Mouse (Mus musculus) brown adipose tissue, adult 24 weeks (tissue): ENCODE results near the gene Id3. TPM values are rescaled to one million over a fixed set of nuclear protein-coding genes. Genes with fewer than 3 reads are reported as not detected.

Source experiments
- H3K27ac ChIP-seq: fragments of 200-500 bp; replicated peaks from 2 replicates; pipeline ENCODE4 v1.5.1; 2012; ENCODE audit warnings: low read depth, mild to moderate bottlenecking, low read length
- H3K4me1 ChIP-seq: fragments of 200-500 bp; 2 replicates; pipeline ENCODE4 v1.6.1; 2012; ENCODE audit warnings: low read length, mixed read lengths; ENCODE audit not compliant: control insufficient read depth, insufficient read depth, insufficient read length
- H3K4me3 ChIP-seq: fragments of 200-500 bp; 2 replicates; pipeline ENCODE4 v1.5.1; 2012; ENCODE audit warnings: low read depth, mild to moderate bottlenecking, low read length, moderate library complexity; ENCODE audit not compliant: insufficient read depth
- polyA plus RNA-seq: library from polyadenylated mRNA; stranded (reverse); fragments of >200 nt; gene quantifications from 2 replicates; pipeline ENCODE4 v1.2.4, GENCODE M21; 2012; ENCODE audit not compliant: missing spikeins, insufficient read depth, insufficient read length

The Id3 gene
- polyA plus RNA-seq, 1 experiment, result 75.0 TPM

- no peak overlapping the region for H3K4me3 ChIP-seq
- peak overlapping the region; percentile 86 for H3K27ac ChIP-seq
- peaks cover 6% of the 10 kb centered on the region for H3K4me1 ChIP-seq
Measured at GRCm38 (mm10) chr4:136117022-136117421, 26.3 kb upstream of the Id3 start.

GRCm38 (mm10) chr4:136120041-136120440 lies 23.3 kb upstream of the Id3 start:
- H3K27ac ChIP-seq, result no peak overlapping the region
- peaks cover 9% of the 10 kb centered on the region for H3K4me1 ChIP-seq
- H3K4me3 ChIP-seq, result no peak overlapping the region

- Histone ChIP-seq H3K27ac (no peak overlapping the region), H3K4me3 (no peak overlapping the region)
Measured at GRCm38 (mm10) chr4:136121158-136121557, 22.1 kb upstream of the Id3 start.

GRCm38 (mm10) chr4:136121844-136122468 lies 21.3 kb upstream of the Id3 start:
- Histone ChIP-seq H3K4me1 (peaks cover 8% of the 10 kb centered on the region), H3K27ac (no peak overlapping the region)

More at GRCm38 (mm10) chr4:136121158-136121557, 22.1 kb upstream of the Id3 start:
- H3K4me1 ChIP-seq, result peaks cover 9% of the 10 kb centered on the region

GRCm38 (mm10) chr4:136123111-136123791 lies 20.0 kb upstream of the Id3 start:
- peaks cover 8% of the 10 kb centered on the region for H3K4me1 ChIP-seq
- H3K4me3 ChIP-seq, result no peak overlapping the region
- H3K27ac ChIP-seq, result peak overlapping the region; percentile 90

More at GRCm38 (mm10) chr4:136121844-136122468, 21.3 kb upstream of the Id3 start:
- no peak overlapping the region for H3K4me3 ChIP-seq

GRCm38 (mm10) chr4:136123792-136124161 lies 19.5 kb upstream of the Id3 start:
- no peak overlapping the region for H3K4me3 ChIP-seq
- H3K4me1 ChIP-seq, result peaks cover 8% of the 10 kb centered on the region
- H3K27ac ChIP-seq, result peak overlapping the region; percentile 78

- Histone ChIP-seq H3K27ac (peak overlapping the region; percentile 81), H3K4me1 (peaks cover 8% of the 10 kb centered on the region)
Measured at GRCm38 (mm10) chr4:136124581-136124980, 18.7 kb upstream of the Id3 start.

GRCm38 (mm10) chr4:136125458-136125857 lies 17.8 kb upstream of the Id3 start:
- peaks cover 8% of the 10 kb centered on the region for H3K4me1 ChIP-seq
- peak overlapping the region; percentile 96 for H3K27ac ChIP-seq
- no peak overlapping the region for H3K4me3 ChIP-seq

More at GRCm38 (mm10) chr4:136124581-136124980, 18.7 kb upstream of the Id3 start:
- H3K4me3 ChIP-seq, result no peak overlapping the region

- no peak overlapping the region for H3K4me3 ChIP-seq
- peaks cover 8% of the 10 kb centered on the region for H3K4me1 ChIP-seq
- peak overlapping the region; percentile 96 for H3K27ac ChIP-seq
Measured at GRCm38 (mm10) chr4:136126019-136126418, 17.3 kb upstream of the Id3 start.

- no peak overlapping the region for H3K4me3 ChIP-seq
- peaks cover 8% of the 10 kb centered on the region for H3K4me1 ChIP-seq
- peak overlapping the region; percentile 94 for H3K27ac ChIP-seq
Measured at GRCm38 (mm10) chr4:136127670-136128069, 15.6 kb upstream of the Id3 start.

GRCm38 (mm10) chr4:136129842-136130241 lies 13.5 kb upstream of the Id3 start:
- H3K27ac ChIP-seq, result no peak overlapping the region
- no peak overlapping the region for H3K4me3 ChIP-seq
- H3K4me1 ChIP-seq, result peaks cover 15% of the 10 kb centered on the region

GRCm38 (mm10) chr4:136133801-136134200 lies 9.5 kb upstream of the Id3 start:
- peak overlapping the region; percentile 19; the same call in 1 of the 2 replicates for H3K27ac ChIP-seq
- peaks cover 25% of the 10 kb centered on the region for H3K4me1 ChIP-seq
- no peak overlapping the region for H3K4me3 ChIP-seq

- Histone ChIP-seq H3K4me3 (peak overlapping the region; percentile 62), H3K4me1 (peaks cover 29% of the 10 kb centered on the region), H3K27ac (peak overlapping the region; percentile 87)
Measured at GRCm38 (mm10) chr4:136134418-136134977, 8.8 kb upstream of the Id3 start.

GRCm38 (mm10) chr4:136134978-136135873 lies 8.1 kb upstream of the Id3 start:
- Histone ChIP-seq H3K4me3 (peak overlapping the region; percentile 62), H3K27ac (peak overlapping the region; percentile 87), H3K4me1 (peaks cover 33% of the 10 kb centered on the region)
